Mouse (Mus musculus) liver, embryonic 11.5 days (tissue): ENCODE measurements around the gene Lrsam1. TPM values are rescaled to one million over a fixed set of nuclear protein-coding genes. Genes with fewer than 3 reads are reported as not detected.

Source experiments
- ATAC-seq: fragments of 200-750 bp; cut with Nextera tagmentation; replicated peaks from 2 replicates; pipeline ENCODE4 v1.8.0; 2017; ENCODE audit warnings: moderate number of reproducible peaks, mild to moderate bottlenecking, moderate TSS enrichment, moderate library complexity; ENCODE audit not compliant: low FRiP score
- DNase-seq: peaks from one replicate; pipeline ENCODE4 v3.0.0-alpha.2; 2017; ENCODE audit warnings: low spot score
- H3K27ac ChIP-seq: fragments of 300-500 bp; sonication (generic); 2 replicates; pipeline ENCODE4 v1.5.1; 2014; ENCODE audit warnings: mild to moderate bottlenecking, low read depth, low read length, control low read depth
- H3K27me3 ChIP-seq: fragments of 300-500 bp; sonication (generic); replicated peaks from 2 replicates; pipeline ENCODE4 v1.6.1; 2014; ENCODE audit warnings: low read length, mixed read lengths; ENCODE audit not compliant: control insufficient read depth, insufficient read depth
- H3K36me3 ChIP-seq: fragments of 300-500 bp; sonication (generic); 2 replicates; pipeline ENCODE4 v1.6.1; 2014; ENCODE audit warnings: mild to moderate bottlenecking, low read length, moderate library complexity, mixed read lengths; ENCODE audit not compliant: control insufficient read depth, insufficient read depth
- H3K4me1 ChIP-seq: fragments of 300-500 bp; sonication (generic); replicated peaks from 2 replicates; pipeline ENCODE4 v1.6.1; 2014; ENCODE audit warnings: low read length, mixed read lengths; ENCODE audit not compliant: control insufficient read depth, insufficient read depth
- H3K4me2 ChIP-seq: fragments of 300-500 bp; sonication (generic); 2 replicates; pipeline ENCODE4 v1.6.1; 2014; ENCODE audit warnings: mild to moderate bottlenecking, control low read depth, moderate library complexity
- H3K4me3 ChIP-seq: fragments of 300-500 bp; sonication (generic); 2 replicates; pipeline ENCODE4 v1.5.1; 2014; ENCODE audit warnings: low read depth, low read length, control low read depth
- H3K9ac ChIP-seq: fragments of 300-500 bp; sonication (generic); 2 replicates; pipeline ENCODE4 v1.6.1; 2014; ENCODE audit warnings: low read depth, low read length, control low read depth
- H3K9me3 ChIP-seq: fragments of 300-500 bp; sonication (generic); 2 replicates; pipeline ENCODE4 v1.6.1; 2016; ENCODE audit warnings: low read length, inconsistent platforms, mixed read lengths; ENCODE audit not compliant: control insufficient read depth
- WGBS: fragments of 180-500 bp; shearing (Covaris S2); extraction: QIAGEN DNeasy Blood & Tissue Kit; methylation state at CpG from one replicate; pipeline ENCODE4 v1.1.7; 2014; 5-methylcytosine and 5-hydroxymethylcytosine counted together
- polyA plus RNA-seq: library from polyadenylated mRNA; unstranded; fragments of >200 nt; fragmentation: Nextera tagmentation; extraction: Ambion mirVana; gene quantifications from 2 replicates; pipeline ENCODE4 v1.2.1, GENCODE M21; 2014

The Lrsam1 gene
- polyA plus RNA-seq, 1 experiment from 2014 or later: 6.1 TPM

DNA sequence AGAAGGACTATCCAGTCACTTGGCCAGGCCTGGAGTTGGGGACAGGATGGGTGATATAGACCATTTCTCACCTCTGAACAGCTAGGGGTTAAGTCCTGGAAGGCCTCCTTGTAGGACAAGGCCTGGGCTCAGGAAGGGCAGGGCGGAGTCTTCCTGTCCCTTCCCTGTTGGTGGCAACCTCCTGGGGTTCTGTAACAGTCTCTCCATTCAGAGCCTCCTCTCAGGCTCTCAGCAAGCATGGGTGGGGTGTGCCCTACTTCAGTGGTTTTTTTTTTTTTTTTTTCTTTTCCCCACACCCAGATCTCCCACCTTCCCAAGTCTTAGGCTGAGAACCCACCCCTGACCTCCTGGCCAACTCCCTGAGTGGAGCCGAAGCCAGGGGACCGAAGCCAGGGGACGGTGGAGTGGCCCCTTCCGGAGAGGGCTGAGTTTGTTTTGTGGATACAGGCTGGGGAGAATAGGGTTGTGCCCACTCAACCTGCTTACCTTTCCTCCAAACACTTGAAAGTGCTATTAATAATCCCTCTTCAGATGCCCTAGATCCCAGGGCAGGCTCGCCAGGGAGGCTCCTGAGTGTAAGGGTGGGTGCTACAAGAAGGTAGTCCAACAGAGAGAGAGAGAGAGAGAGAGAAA is 83.5 kb downstream of the Lrsam1 start:
- DNase-seq: no peak
- Histone ChIP-seq H3K9me3 (no peaks in the 10 kb centered on the region), H3K4me1 (peaks cover 62% of the 10 kb centered on the region), H3K27me3 (no peaks in the 10 kb centered on the region), H3K4me2 (peak overlapping the region; percentile 96), H3K4me3 (peak overlapping the region; percentile 70), H3K9ac (no peak overlapping the region), H3K36me3 (no peaks in the 10 kb centered on the region), H3K27ac (no peak overlapping the region)
- no peak for ATAC-seq
- WGBS: 54% methylated on average over 6 of the region's 6 CpGs

GRCm38 (mm10) chr2:32877303-32877702 is 84.1 kb downstream of the Lrsam1 start:
- ATAC-seq: no peak
- peak overlapping the region; percentile 70 for H3K4me3 ChIP-seq
- no peak overlapping the region for H3K27ac ChIP-seq
- DNase-seq: no peak
- no peaks in the 10 kb centered on the region for H3K36me3 ChIP-seq
- H3K27me3 ChIP-seq: no peaks in the 10 kb centered on the region
- peak overlapping the region; percentile 73; the same call in 1 of the 2 replicates for H3K9ac ChIP-seq
- WGBS: 34% methylated on average over 5 of the region's 5 CpGs
- H3K4me1 ChIP-seq: peaks cover 57% of the 10 kb centered on the region
- H3K4me2 ChIP-seq: peak overlapping the region; percentile 96
- H3K9me3 ChIP-seq: no peaks in the 10 kb centered on the region

DNA sequence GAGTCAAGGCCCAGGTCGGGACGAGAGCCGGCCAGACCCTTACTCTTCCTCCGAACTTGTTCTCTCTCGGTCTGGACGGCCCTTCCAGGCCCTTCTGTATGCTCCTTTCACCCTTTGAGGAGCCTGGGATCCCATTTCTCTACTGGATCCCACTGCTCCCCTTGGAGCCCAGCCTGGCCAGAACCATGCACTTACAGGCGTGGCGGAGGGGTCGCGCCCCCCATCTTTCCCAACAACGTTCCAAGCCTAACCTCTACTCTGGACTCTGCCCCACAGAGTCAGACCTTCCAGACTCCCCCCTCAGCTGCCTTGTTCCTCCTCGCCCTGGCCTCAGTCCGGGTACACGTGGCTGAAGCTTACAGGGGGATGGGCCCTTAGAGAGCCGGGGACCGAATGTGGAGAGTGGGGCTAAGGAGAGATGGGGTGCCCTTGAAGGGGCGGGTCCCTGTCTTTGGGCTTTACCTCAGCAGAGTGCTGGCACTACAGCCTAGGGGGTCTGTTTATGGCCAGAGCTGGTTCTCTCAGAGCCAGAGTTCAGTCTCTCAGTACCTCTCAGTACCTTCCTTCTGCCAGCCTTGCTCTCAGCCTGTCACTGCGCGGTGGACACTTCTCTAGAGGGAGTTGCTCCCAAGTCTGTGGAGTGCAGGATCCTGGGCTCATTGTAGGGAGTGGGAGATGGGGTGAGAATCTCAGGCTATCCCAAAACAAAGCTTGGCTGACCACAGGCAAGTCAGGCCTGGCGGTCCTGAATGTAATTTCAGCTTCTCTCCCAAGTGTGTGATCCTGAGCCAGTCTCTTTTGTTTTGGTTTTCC is 84.7 kb downstream of the Lrsam1 start:
- peak overlapping the region; percentile 73 for H3K9ac ChIP-seq
- H3K27ac ChIP-seq: no peak overlapping the region
- no peaks in the 10 kb centered on the region for H3K27me3 ChIP-seq
- H3K4me3 ChIP-seq: peak overlapping the region; percentile 70
- no peak for DNase-seq
- peak overlapping the region; percentile 96 for H3K4me2 ChIP-seq
- H3K9me3 ChIP-seq: no peaks in the 10 kb centered on the region
- no peaks in the 10 kb centered on the region for H3K36me3 ChIP-seq
- peaks cover 51% of the 10 kb centered on the region for H3K4me1 ChIP-seq
- 9% methylated on average over 20 of the region's 20 CpGs for WGBS
- 0 out of 2 replicates have a peak, but pooled peaks have one; percentile 18 for ATAC-seq

DNA sequence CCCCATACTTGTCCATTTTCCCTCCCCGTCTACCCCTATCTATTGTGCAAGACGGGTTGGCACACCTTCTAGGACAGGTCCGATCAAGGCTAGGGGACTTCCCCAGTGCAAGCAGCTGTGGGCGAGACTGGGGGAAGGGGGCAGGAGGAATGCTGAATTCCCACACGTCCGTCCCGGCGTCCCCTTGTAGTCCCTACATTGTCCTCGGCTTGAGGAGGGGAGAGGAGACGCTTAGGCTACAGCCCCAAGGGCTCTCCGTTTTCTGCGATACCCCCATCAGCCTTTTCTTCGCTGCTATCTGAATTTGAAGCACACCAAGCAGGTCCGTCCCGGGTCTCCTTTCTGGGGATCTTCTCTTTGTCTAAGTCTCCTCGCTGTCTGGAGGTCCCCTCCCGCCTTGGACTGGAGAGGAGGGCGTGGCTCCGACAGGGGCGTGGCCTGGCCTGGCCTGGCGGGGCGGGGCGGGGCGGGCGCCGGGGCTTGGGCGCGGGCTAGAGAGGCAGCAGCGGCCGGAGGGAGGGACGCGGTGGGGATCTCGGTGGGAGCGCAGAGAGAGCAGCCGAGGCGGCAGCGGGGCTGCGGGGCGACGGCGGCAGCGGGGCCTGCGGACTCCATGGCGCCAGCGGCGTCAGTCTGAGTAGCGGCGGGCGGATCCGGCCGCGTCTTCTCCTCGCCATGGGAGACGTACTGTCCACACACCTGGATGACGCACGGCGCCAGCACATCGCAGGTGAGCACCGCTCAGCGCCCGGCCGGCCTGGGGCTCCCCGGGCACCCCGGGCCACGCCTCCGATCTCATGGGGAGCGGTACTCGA is 85.5 kb downstream of the Lrsam1 start, which contains the start of gene Fam129b:
Gene Fam129b, plus strand, starts transcription at position 440 of the 815 bp plus-strand sequence.
- 2% methylated on average over 65 of the region's 68 CpGs for WGBS
- Histone ChIP-seq H3K27me3 (no peaks in the 10 kb centered on the region), H3K9ac (peak within 1 kb of the TSS; percentile 73), H3K9me3 (no peaks in the 10 kb centered on the region), H3K36me3 (no peaks in the 10 kb centered on the region), H3K4me1 (peaks cover 42% of the 10 kb centered on the region), H3K4me3 (peak within 1 kb of the TSS; percentile 70), H3K4me2 (peak within 1 kb of the TSS; percentile 96), H3K27ac (peak within 1 kb of the TSS; percentile 44)
- DNase-seq (peak; percentile 88), ATAC-seq (peak; percentile 88)

Other genes starting within 250 kb of the Lrsam1 start
- 83.4 and 84.5 TPM in 2 replicates for gene Cdk9, start 248.5 kb downstream of the Lrsam1 start, polyA plus RNA-seq
- 13.4 and 14.2 TPM in 2 replicates for gene Sh2d3c, start 240.6 kb downstream of the Lrsam1 start, polyA plus RNA-seq
- gene 6330409D20Rik, start 220.6 kb downstream of the Lrsam1 start, polyA plus RNA-seq: 0.22 TPM in 1 of 2 replicates, not detected in the other
- gene Tor2a, start 204.4 kb downstream of the Lrsam1 start, polyA plus RNA-seq: 57.2 and 60.5 TPM in 2 replicates
- gene Ttc16, start 186.0 kb downstream of the Lrsam1 start, polyA plus RNA-seq: 0.30 and 0.31 TPM in 2 replicates
- gene Ptrh1, start 185.8 kb downstream of the Lrsam1 start, polyA plus RNA-seq: 4.9 and 5.8 TPM in 2 replicates
- 0.30 and 0.79 TPM in 2 replicates for gene Cfap157, start 177.2 kb downstream of the Lrsam1 start, polyA plus RNA-seq
- 11.8 and 12.0 TPM in 2 replicates for gene Stxbp1, start 114.4 kb downstream of the Lrsam1 start, polyA plus RNA-seq
- 11.1 and 11.9 TPM in 2 replicates for gene Fam129b, start 85.5 kb downstream of the Lrsam1 start, polyA plus RNA-seq
- 276 and 295 TPM in 2 replicates for gene Rpl12, start 55 bp downstream of the Lrsam1 start, polyA plus RNA-seq
- gene Slc2a8, start 20.5 kb upstream of the Lrsam1 start, polyA plus RNA-seq: 15.0 TPM in 2 replicates
- 4.4 and 4.6 TPM in 2 replicates for gene Garnl3, start 170.0 kb upstream of the Lrsam1 start, polyA plus RNA-seq